Mouse (Mus musculus) liver, embryonic 14.5 days (tissue): ENCODE results near the gene Islr. TPM values are rescaled to one million over a fixed set of nuclear protein-coding genes. Genes with fewer than 3 reads are reported as not detected.

ENCODE experiments used
- ATAC-seq: fragments of 200-750 bp; cut with Nextera tagmentation; 2 replicates; pipeline ENCODE4 v1.8.0; 2017; ENCODE audit warnings: moderate number of reproducible peaks, mild to moderate bottlenecking, moderate library complexity; ENCODE audit not compliant: insufficient read depth
- DNase-seq, 3 experiments: peaks; one replicate each; pipeline ENCODE4 v3.0.0-alpha.2; 2012 to 2013; ENCODE audit warnings: low read depth in 3 of 3, low spot score in 3 of 3
- H3K27ac ChIP-seq: fragments of 300-500 bp; sonication (generic); 2 replicates; pipeline ENCODE4 v1.5.1; 2014; ENCODE audit warnings: moderate library complexity, mild to moderate bottlenecking, control low read depth, inconsistent platforms
- H3K27me3 ChIP-seq: fragments of 300-500 bp; sonication (generic); 2 replicates; pipeline ENCODE4 v1.6.1; 2014; ENCODE audit warnings: mild to moderate bottlenecking, low read length, moderate library complexity; ENCODE audit not compliant: control insufficient read depth, insufficient read depth
- H3K36me3 ChIP-seq: fragments of 300-500 bp; sonication (generic); replicated peaks from 2 replicates; pipeline ENCODE4 v1.6.1; 2014; ENCODE audit warnings: low read depth; ENCODE audit not compliant: control insufficient read depth, insufficient read depth
- H3K4me1 ChIP-seq, 2 experiments: fragments of 200-500 bp in 1 of 2; fragments of 300-500 bp in 1 of 2; sonication (generic) in 1 of 2; replicated peaks; 2 replicates each; pipeline ENCODE4 v1.6.1; 2012 to 2014; ENCODE audit warnings: antibody characterized with exemption in 1 of 2, inconsistent platforms in 1 of 2, low read length in 1 of 2; ENCODE audit not compliant: control insufficient read depth in 2 of 2, insufficient read depth in 2 of 2
- H3K4me2 ChIP-seq: fragments of 300-500 bp; sonication (generic); 2 replicates; pipeline ENCODE4 v1.6.1; 2014; ENCODE audit warnings: low read depth, mild to moderate bottlenecking, control low read depth, moderate library complexity
- H3K4me3 ChIP-seq, 2 experiments: fragments of 200-500 bp in 1 of 2; fragments of 300-500 bp in 1 of 2; sonication (generic) in 1 of 2; 2 replicates each; pipeline ENCODE4 v1.5.1; 2012 to 2014; ENCODE audit warnings: low read depth in 2 of 2, low read length in 2 of 2, mild to moderate bottlenecking in 2 of 2, control low read depth in 1 of 2, inconsistent platforms in 1 of 2, moderate library complexity in 1 of 2; ENCODE audit not compliant: insufficient read depth in 1 of 2
- H3K9ac ChIP-seq: fragments of 300-500 bp; sonication (generic); replicated peaks from 2 replicates; pipeline ENCODE4 v1.6.1; 2014; ENCODE audit warnings: mild to moderate bottlenecking, control low read depth, moderate library complexity
- H3K9me3 ChIP-seq: fragments of 300-500 bp; sonication (generic); 2 replicates; pipeline ENCODE4 v1.6.1; 2016; ENCODE audit warnings: low read length, mixed read lengths; ENCODE audit not compliant: control insufficient read depth
- CTCF ChIP-seq: IDR thresholded peaks from 2 replicates; pipeline ENCODE4 v1.5.1; 2016; ENCODE audit warnings: antibody characterized with exemption, low read depth, control low read depth
- EP300 ChIP-seq: IDR thresholded peaks from 2 replicates; pipeline ENCODE4 v1.6.1; 2016; ENCODE audit warnings: antibody characterized with exemption, low read depth
- WGBS: fragments of 180-500 bp; shearing (Covaris S2); extraction: QIAGEN DNeasy Blood & Tissue Kit; methylation state at CpG from one replicate; pipeline ENCODE4 v1.1.7; 2014; ENCODE audit not compliant: insufficient replicate concordance; 5-methylcytosine and 5-hydroxymethylcytosine counted together
- polyA plus RNA-seq, 2 experiments: library from polyadenylated mRNA; depleted of rRNA in 1 of 2; stranded (reverse) in 1 of 2; unstranded in 1 of 2; fragments of >200 nt; fragmentation: Nextera tagmentation in 1 of 2; extraction: Ambion mirVana in 1 of 2; gene quantifications; 2 replicates each; pipeline versions ENCODE4 v1.2.1 to v1.2.3; 2012 to 2014

Gene Islr
- polyA plus RNA-seq, 2 experiments, result 1.1 to 3.6 TPM

GRCm38 (mm10) chr9:58220218-58220903 is 16.3 kb upstream of the Islr start:
- peaks cover 3 to 4% of the 10 kb centered on the region in 2 experiments for H3K4me1 ChIP-seq
- H3K27ac ChIP-seq, result no peak overlapping the region
- ATAC-seq (no peak), DNase-seq (peak in 1 of 3 experiments; percentile 33)
- no peaks in the 10 kb centered on the region for H3K27me3 ChIP-seq
- peaks cover 44% of the 10 kb centered on the region for H3K36me3 ChIP-seq
- no peak overlapping the region for H3K4me3 ChIP-seq
- no peak overlapping the region for H3K4me2 ChIP-seq
- 71% methylated on average over 24 of the region's 24 CpGs for WGBS
- no peak for TF ChIP-seq EP300
- TF ChIP-seq CTCF, result peak; percentile 86
- H3K9ac ChIP-seq, result no peak overlapping the region
- H3K9me3 ChIP-seq, result no peaks in the 10 kb centered on the region

- WGBS, result 87% methylated on average over 3 of the region's 3 CpGs
These were observed 14.4 kb upstream of the Islr start for GRCm38 (mm10) chr9:58218539-58218938.

GRCm38 (mm10) chr9:58216402-58216801 is 12.3 kb upstream of the Islr start:
- Histone ChIP-seq H3K27me3 (no peaks in the 10 kb centered on the region; the same call in 1 of the 2 replicates), H3K4me3 (no peak overlapping the region), H3K27ac (no peak overlapping the region), H3K4me1 (peaks cover 33 to 35% of the 10 kb centered on the region in 2 experiments), H3K9me3 (no peaks in the 10 kb centered on the region), H3K4me2 (no peak overlapping the region), H3K9ac (no peak overlapping the region), H3K36me3 (peaks cover 14% of the 10 kb centered on the region)
- DNase-seq (peak in 1 of 3 experiments; percentile 32), ATAC-seq (no peak)
- TF ChIP-seq CTCF (peak; percentile 91), EP300 (no peak)
- 58% methylated on average over 6 of the region's 6 CpGs for WGBS

More at GRCm38 (mm10) chr9:58218539-58218938, 14.4 kb upstream of the Islr start:
- H3K36me3 ChIP-seq, result peaks cover 35% of the 10 kb centered on the region
- H3K4me1 ChIP-seq, result peaks cover 20 to 22% of the 10 kb centered on the region in 2 experiments
- no peak for TF ChIP-seq CTCF
- no peaks in the 10 kb centered on the region for H3K27me3 ChIP-seq
- no peak overlapping the region for H3K4me3 ChIP-seq
- ATAC-seq (no peak), DNase-seq (no peak)
- no peak overlapping the region for H3K27ac ChIP-seq
- no peak overlapping the region for H3K4me2 ChIP-seq
- H3K9ac ChIP-seq, result no peak overlapping the region
- no peaks in the 10 kb centered on the region for H3K9me3 ChIP-seq

GRCm38 (mm10) chr9:58214519-58215180 is 10.5 kb upstream of the Islr start:
- Histone ChIP-seq H3K9ac (peak overlapping the region; percentile 23), H3K4me2 (peak overlapping the region; percentile 78), H3K36me3 (peaks cover 4% of the 10 kb centered on the region; the same call in 1 of the 2 replicates), H3K27me3 (no peaks in the 10 kb centered on the region; the same call in 1 of the 2 replicates), H3K27ac (peak overlapping the region; percentile 88), H3K4me3 (peak overlapping the region in 1 of 2 experiments; percentile 27; a peak in 1 of 4 replicates), H3K9me3 (no peaks in the 10 kb centered on the region), H3K4me1 (peaks cover 35 to 36% of the 10 kb centered on the region in 2 experiments)
- ATAC-seq (peak; percentile 70), DNase-seq (peak; percentile 51 to 55 (median 52))
- 15% methylated on average over 8 of the region's 8 CpGs for WGBS
- TF ChIP-seq EP300 (no peak), CTCF (no peak)

GRCm38 (mm10) chr9:58213865-58214264 is 9.8 kb upstream of the Islr start:
- 2% methylated on average over 5 of the region's 5 CpGs for WGBS
- DNase-seq (peak; percentile 84 to 89 (median 86)), ATAC-seq (peak; percentile 96)
- TF ChIP-seq EP300, result peak; percentile 88
- no peak for TF ChIP-seq CTCF
- no peaks in the 10 kb centered on the region for H3K9me3 ChIP-seq
- H3K36me3 ChIP-seq, result no peaks in the 10 kb centered on the region
- H3K27ac ChIP-seq, result peak overlapping the region; percentile 88
- no peaks in the 10 kb centered on the region; the same call in 1 of the 2 replicates for H3K27me3 ChIP-seq
- H3K4me3 ChIP-seq, result peak overlapping the region; percentile 26 to 27
- H3K9ac ChIP-seq, result peak overlapping the region; percentile 65
- peak overlapping the region; percentile 78 for H3K4me2 ChIP-seq
- H3K4me1 ChIP-seq, result peaks cover 35 to 36% of the 10 kb centered on the region in 2 experiments
